Mouse (Mus musculus) adrenal gland, postnatal 10 days (tissue): ENCODE measurements around the gene Cnot8. TPM values are rescaled to one million over a fixed set of nuclear protein-coding genes. Genes with fewer than 3 reads are reported as not detected.

ENCODE experiments used
- DNase-seq: peaks from one replicate; pipeline ENCODE4 v3.0.0; 2021; ENCODE audit warnings: mixed read lengths
- total RNA-seq, 2 experiments: library from RNA; stranded (reverse); gene quantifications; 2 replicates each; pipeline ENCODE4 v1.2.3; 2021

The Cnot8 gene
- total RNA-seq, 2 experiments from 2014 or later, result 42.9 to 49.3 TPM

DNA sequence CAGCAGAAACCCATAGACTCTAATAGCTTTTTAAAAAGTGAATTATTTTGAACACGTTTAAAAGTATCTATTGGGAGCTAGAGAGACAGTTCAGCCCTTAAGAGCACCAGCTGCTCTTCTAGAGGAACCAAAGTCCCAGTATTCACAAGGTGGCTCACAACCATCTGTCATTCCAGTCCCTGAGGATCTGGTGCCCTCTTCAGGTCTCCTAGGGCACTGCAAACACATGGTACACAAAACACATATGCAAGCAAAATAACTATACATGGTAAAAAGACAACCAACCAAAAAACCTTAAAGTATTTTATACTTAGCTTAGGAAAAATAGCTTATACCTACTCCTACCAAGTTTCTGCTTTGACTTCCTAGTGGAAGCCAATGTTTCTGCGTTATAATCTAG, 61.1 kb downstream of the Cnot8 start:
- no peak for DNase-seq

DNA sequence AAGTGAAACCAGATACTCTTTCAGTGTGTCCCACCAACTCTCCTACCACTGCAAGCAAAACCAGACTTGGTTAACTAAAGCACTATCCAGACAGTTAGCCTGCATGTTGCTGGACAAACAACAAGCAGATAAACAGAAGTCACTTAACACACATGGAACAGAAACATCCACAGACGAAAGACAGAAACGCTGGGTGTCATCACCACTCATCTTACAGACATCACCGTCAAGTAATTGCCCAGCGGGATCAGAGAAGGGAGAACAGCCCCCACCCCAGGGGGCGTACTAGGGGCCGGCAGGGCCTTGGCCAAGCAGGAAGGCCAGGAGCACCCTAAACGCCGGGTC, 63.8 kb downstream of the Cnot8 start:
- no peak for DNase-seq

Other genes starting within 250 kb of the Cnot8 start
- gene Larp1, start 95.1 kb upstream of the Cnot8 start, total RNA-seq, result 10 to 100 TPM; 78.6 to 85.0 TPM
- gene Gm12248, start 11.0 kb upstream of the Cnot8 start, total RNA-seq, result not detected
- 10 to 100 TPM; 16.5 to 19.1 TPM for gene Gemin5, start 64.4 kb downstream of the Cnot8 start, total RNA-seq
- gene Mrpl22, start 67.5 kb downstream of the Cnot8 start, total RNA-seq, result 10 to 100 TPM; 68.8 to 70.9 TPM
- gene Igtp, start 95.4 kb downstream of the Cnot8 start, total RNA-seq, result 1 to 10 TPM; 7.7 to 8.4 TPM
- 1 to 10 TPM; 8.8 to 9.8 TPM for gene Irgm2, start 95.5 kb downstream of the Cnot8 start, total RNA-seq
- gene 4930438A08Rik, start 170.6 kb downstream of the Cnot8 start, total RNA-seq, result under 1 TPM; 0.21 to 0.36 TPM
- 10 to 100 TPM in 1 of 2 experiments, 1 to 10 TPM in 1; 6.9 to 13.1 TPM for gene Zfp692, start 202.9 kb downstream of the Cnot8 start, total RNA-seq
- 10 to 100 TPM; 50.9 to 60.2 TPM for gene Zfp672, start 226.2 kb downstream of the Cnot8 start, total RNA-seq
- gene Sh3bp5l, start 226.6 kb downstream of the Cnot8 start, total RNA-seq, result 10 to 100 TPM; 36.6 to 46.1 TPM